Mouse (Mus musculus) intestine, embryonic 14.5 days (tissue): ENCODE data around the gene Abcc3. TPM values are rescaled to one million over a fixed set of nuclear protein-coding genes. Genes with fewer than 3 reads are reported as not detected.
A peak's percentile ranks its signal among the peaks of the same experiment; 100 is the strongest.

Source experiments
- ATAC-seq: fragments of 200-750 bp; cut with Nextera tagmentation; replicated peaks from 2 replicates; pipeline ENCODE4 v1.8.0; 2017; ENCODE audit warnings: low read depth, moderate number of reproducible peaks, moderate TSS enrichment, moderate library complexity; ENCODE audit not compliant: low FRiP score, low TSS enrichment
- DNase-seq: peaks from one replicate; pipeline ENCODE4 v3.0.0-alpha.2; 2018; ENCODE audit warnings: low spot score
- H3K27ac ChIP-seq: fragments of 300-500 bp; sonication (generic); 2 replicates; pipeline ENCODE4 v1.5.1; 2014; ENCODE audit warnings: low read depth, mild to moderate bottlenecking, control low read depth
- H3K27me3 ChIP-seq: fragments of 300-500 bp; sonication (generic); replicated peaks from 2 replicates; pipeline ENCODE4 v1.6.1; 2014; ENCODE audit warnings: low read length, control low read depth; ENCODE audit not compliant: control insufficient read depth, insufficient read depth
- H3K36me3 ChIP-seq: fragments of 300-500 bp; sonication (generic); 2 replicates; pipeline ENCODE4 v1.6.1; 2014; ENCODE audit warnings: low read length, control low read depth; ENCODE audit not compliant: control insufficient read depth, insufficient read depth
- H3K4me1 ChIP-seq: fragments of 300-500 bp; sonication (generic); replicated peaks from 2 replicates; pipeline ENCODE4 v1.6.1; 2014; ENCODE audit warnings: low read length, control low read depth, mixed read lengths; ENCODE audit not compliant: control insufficient read depth, insufficient read depth
- H3K4me2 ChIP-seq: fragments of 300-500 bp; sonication (generic); 2 replicates; pipeline ENCODE4 v1.6.1; 2014; ENCODE audit warnings: low read length
- H3K4me3 ChIP-seq: fragments of 300-500 bp; sonication (generic); 2 replicates; pipeline ENCODE4 v1.5.1; 2014; ENCODE audit warnings: low read depth, low read length, control low read depth, mixed read lengths
- H3K9ac ChIP-seq: fragments of 300-500 bp; sonication (generic); 2 replicates; pipeline ENCODE4 v1.6.1; 2014; ENCODE audit warnings: mild to moderate bottlenecking, low read length
- H3K9me3 ChIP-seq: fragments of 300-500 bp; sonication (generic); 2 replicates; pipeline ENCODE4 v1.6.1; 2016; ENCODE audit warnings: low read length, control low read depth; ENCODE audit not compliant: control insufficient read depth
- WGBS: fragments of 180-500 bp; shearing (Covaris S2); extraction: QIAGEN DNeasy Blood & Tissue Kit; methylation state at CpG from one replicate; pipeline ENCODE4 v1.1.7; 2014; 5-methylcytosine and 5-hydroxymethylcytosine counted together
- polyA plus RNA-seq: library from polyadenylated mRNA; unstranded; fragments of >200 nt; fragmentation: Nextera tagmentation; extraction: Ambion mirVana; gene quantifications from 2 replicates; pipeline ENCODE4 v1.2.1, GENCODE M21; 2014

Gene Abcc3
- polyA plus RNA-seq, 1 experiment from 2014 or later = 2.1 TPM

GRCm38 (mm10) chr11:94329270-94329891 is 63.4 kb downstream of the Abcc3 start:
- H3K27me3 ChIP-seq = no peaks in the 10 kb centered on the region
- no peaks in the 10 kb centered on the region for H3K9me3 ChIP-seq
- 53% methylated on average over 4 of the region's 4 CpGs for WGBS
- peaks cover 6% of the 10 kb centered on the region for H3K36me3 ChIP-seq
- DNase-seq (no peak), ATAC-seq (no peak)
- H3K4me1 ChIP-seq = peaks cover 22% of the 10 kb centered on the region
- H3K4me2 ChIP-seq = peak overlapping the region; percentile 74
- peak overlapping the region; percentile 69; the same call in 1 of the 2 replicates for H3K4me3 ChIP-seq
- no peak overlapping the region for H3K9ac ChIP-seq
- H3K27ac ChIP-seq = no peak overlapping the region

- H3K4me2 ChIP-seq = peak overlapping the region; percentile 74
- no peaks in the 10 kb centered on the region for H3K9me3 ChIP-seq
- peaks cover 22% of the 10 kb centered on the region for H3K4me1 ChIP-seq
- H3K9ac ChIP-seq = peak overlapping the region; percentile 95
- H3K4me3 ChIP-seq = peak overlapping the region; percentile 69
- 0 out of 2 replicates have a peak, but pooled peaks cover under 1% of the 10 kb centered on the region for H3K36me3 ChIP-seq
- WGBS = 2% methylated on average over 10 of the region's 10 CpGs
- peak overlapping the region; percentile 97 for H3K27ac ChIP-seq
- H3K27me3 ChIP-seq = no peaks in the 10 kb centered on the region
- ATAC-seq (no peak), DNase-seq (no peak)
These were observed 64.2 kb downstream of the Abcc3 start for GRCm38 (mm10) chr11:94328644-94329025.

GRCm38 (mm10) chr11:94327693-94328643 is 64.8 kb downstream of the Abcc3 start, which contains the start of gene Ankrd40:
Ankrd40 (plus strand) TSS chr11:94328001.
- no peaks in the 10 kb centered on the region for H3K9me3 ChIP-seq
- ATAC-seq (peak; percentile 93), DNase-seq (peak; percentile 98)
- H3K27ac ChIP-seq = peak within 1 kb of the TSS; percentile 97
- no peaks in the 10 kb centered on the region for H3K36me3 ChIP-seq
- under 1% methylated on average over 64 of the region's 78 CpGs for WGBS
- H3K27me3 ChIP-seq = no peaks in the 10 kb centered on the region
- H3K4me2 ChIP-seq = peak within 1 kb of the TSS; percentile 74
- H3K4me1 ChIP-seq = peaks cover 22% of the 10 kb centered on the region
- peak within 1 kb of the TSS; percentile 95 for H3K9ac ChIP-seq
- H3K4me3 ChIP-seq = peak within 1 kb of the TSS; percentile 69

- DNase-seq (peak; percentile 68), ATAC-seq (no peak)
- Histone ChIP-seq H3K9me3 (no peaks in the 10 kb centered on the region), H3K36me3 (no peaks in the 10 kb centered on the region), H3K27ac (peak overlapping the region; percentile 97), H3K27me3 (no peaks in the 10 kb centered on the region), H3K4me1 (peaks cover 22% of the 10 kb centered on the region), H3K4me3 (peak overlapping the region; percentile 69), H3K4me2 (peak overlapping the region; percentile 74), H3K9ac (peak overlapping the region; percentile 95)
- WGBS = 5% methylated on average over 10 of the region's 10 CpGs
These were observed 65.8 kb downstream of the Abcc3 start for GRCm38 (mm10) chr11:94326961-94327411.

- Histone ChIP-seq H3K4me2 (no peak overlapping the region), H3K4me3 (no peak overlapping the region), H3K9me3 (no peaks in the 10 kb centered on the region), H3K36me3 (no peaks in the 10 kb centered on the region), H3K27me3 (no peaks in the 10 kb centered on the region), H3K4me1 (peaks cover 10% of the 10 kb centered on the region), H3K27ac (no peak overlapping the region), H3K9ac (no peak overlapping the region)
- DNase-seq (no peak), ATAC-seq (no peak)
- WGBS = 86% methylated on average over 5 of the region's 5 CpGs
These were observed 68.2 kb downstream of the Abcc3 start for GRCm38 (mm10) chr11:94324618-94325017.

- 75% methylated on average over 5 of the region's 5 CpGs for WGBS
- ATAC-seq = no peak
- H3K9ac ChIP-seq = no peak overlapping the region
These were observed 69.4 kb downstream of the Abcc3 start for GRCm38 (mm10) chr11:94323271-94323925.

GRCm38 (mm10) chr11:94322636-94323035 is 70.2 kb downstream of the Abcc3 start:
- 33% methylated on average over 5 of the region's 5 CpGs for WGBS
- peak overlapping the region; percentile 100 for H3K9ac ChIP-seq
- H3K36me3 ChIP-seq = peaks cover 5% of the 10 kb centered on the region; the same call in 1 of the 2 replicates
- DNase-seq = no peak
- H3K27ac ChIP-seq = peak overlapping the region; percentile 97
- peak overlapping the region; percentile 81 for H3K4me2 ChIP-seq
- H3K4me3 ChIP-seq = peak overlapping the region; percentile 89
- no peaks in the 10 kb centered on the region for H3K27me3 ChIP-seq
- no peaks in the 10 kb centered on the region for H3K9me3 ChIP-seq
- ATAC-seq = no peak
- H3K4me1 ChIP-seq = peaks cover 13% of the 10 kb centered on the region

More at GRCm38 (mm10) chr11:94323271-94323925, 69.4 kb downstream of the Abcc3 start:
- Histone ChIP-seq H3K27me3 (no peaks in the 10 kb centered on the region), H3K4me2 (no peak overlapping the region), H3K4me1 (peaks cover 6% of the 10 kb centered on the region), H3K27ac (no peak overlapping the region), H3K4me3 (no peak overlapping the region), H3K36me3 (peaks cover 5% of the 10 kb centered on the region; the same call in 1 of the 2 replicates), H3K9me3 (no peaks in the 10 kb centered on the region)
- no peak for DNase-seq

- H3K4me3 ChIP-seq = peak within 1 kb of the TSS; percentile 89
- WGBS = 0% methylated on average over 36 of the region's 36 CpGs
- peak within 1 kb of the TSS; percentile 100 for H3K9ac ChIP-seq
- H3K4me1 ChIP-seq = peaks cover 19% of the 10 kb centered on the region
- peaks cover 8% of the 10 kb centered on the region; the same call in 1 of the 2 replicates for H3K36me3 ChIP-seq
- H3K27ac ChIP-seq = peak within 1 kb of the TSS; percentile 97
- DNase-seq (peak; percentile 96), ATAC-seq (peak; percentile 96)
- no peaks in the 10 kb centered on the region for H3K9me3 ChIP-seq
- peak within 1 kb of the TSS; percentile 81 for H3K4me2 ChIP-seq
- H3K27me3 ChIP-seq = no peaks in the 10 kb centered on the region
These were observed 70.8 kb downstream of the Abcc3 start, which contains the start of gene Luc7l3 for GRCm38 (mm10) chr11:94321931-94322400. Luc7l3 (minus strand) TSS chr11:94321988.
